Mouse (Mus musculus) granulocyte monocyte progenitor cell, adult 5-6 weeks (primary cell): ENCODE results near the gene Slx1b. TPM values are rescaled to one million over a fixed set of nuclear protein-coding genes. Genes with fewer than 3 reads are reported as not detected.
"Not testable (repeated sequence)": the region's sequence is repeated elsewhere in the genome, so short reads cannot be mapped to it uniquely, and the experiment has no call there.

Source experiments
- ATAC-seq: replicated peaks from 2 replicates; pipeline ENCODE4 v1.8.0; 2016; ENCODE audit warnings: mild to moderate bottlenecking, moderate TSS enrichment, inconsistent platforms; ENCODE audit not compliant: poor library complexity, severe bottlenecking
- total RNA-seq, 2 experiments: library from RNA; stranded (forward) in 1 of 2; stranded (reverse) in 1 of 2; fragments of 200-712, 200-1000 nt in 1 of 2; fragments of >200 nt in 1 of 2; fragmentation: Nextera tagmentation in 1 of 2; gene quantifications; 2 replicates each; pipeline ENCODE4 v1.2.3; 2014 to 2017

Slx1b gene
- total RNA-seq, 2 experiments from 2014 or later = 6.3 to 9.3 TPM

DNA sequence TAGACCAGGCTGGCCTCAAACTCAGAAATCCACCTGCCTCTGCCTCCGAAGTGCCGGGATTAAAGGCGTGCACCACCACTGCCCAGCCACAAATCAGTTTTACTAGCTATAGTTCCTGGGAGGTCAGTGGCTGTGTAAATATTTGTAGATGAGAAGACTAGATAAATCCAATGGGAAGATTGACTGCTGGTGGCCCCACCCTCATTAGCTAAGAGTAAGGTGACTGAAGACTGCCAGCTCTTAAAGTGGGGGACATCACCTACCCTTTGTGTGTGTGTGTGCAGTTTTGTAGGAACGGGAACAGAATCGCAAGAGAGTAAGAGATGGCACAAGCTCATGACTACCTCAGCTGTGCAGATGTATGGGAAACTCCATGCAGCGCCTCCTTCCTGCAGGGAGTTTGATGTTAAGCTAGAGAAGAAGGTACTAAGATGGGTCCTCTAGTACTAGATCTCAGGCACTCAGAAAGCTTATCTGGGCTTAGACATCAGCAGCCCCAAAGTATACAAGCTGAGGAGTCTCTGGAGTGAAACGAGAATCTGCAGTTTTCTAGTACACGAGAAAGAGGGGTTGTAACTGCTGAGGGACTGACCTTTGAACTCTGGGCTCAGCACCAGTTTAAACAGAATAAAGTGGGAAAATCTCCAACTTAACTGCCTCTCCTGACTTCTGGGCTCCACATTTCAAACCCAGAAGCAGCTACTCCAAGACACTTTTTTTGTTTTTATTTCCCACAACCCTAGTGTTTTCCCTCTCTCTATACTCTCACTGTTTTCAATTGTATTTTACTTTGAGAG is 16.8 kb downstream of the Slx1b start:
- no peak for ATAC-seq

DNA sequence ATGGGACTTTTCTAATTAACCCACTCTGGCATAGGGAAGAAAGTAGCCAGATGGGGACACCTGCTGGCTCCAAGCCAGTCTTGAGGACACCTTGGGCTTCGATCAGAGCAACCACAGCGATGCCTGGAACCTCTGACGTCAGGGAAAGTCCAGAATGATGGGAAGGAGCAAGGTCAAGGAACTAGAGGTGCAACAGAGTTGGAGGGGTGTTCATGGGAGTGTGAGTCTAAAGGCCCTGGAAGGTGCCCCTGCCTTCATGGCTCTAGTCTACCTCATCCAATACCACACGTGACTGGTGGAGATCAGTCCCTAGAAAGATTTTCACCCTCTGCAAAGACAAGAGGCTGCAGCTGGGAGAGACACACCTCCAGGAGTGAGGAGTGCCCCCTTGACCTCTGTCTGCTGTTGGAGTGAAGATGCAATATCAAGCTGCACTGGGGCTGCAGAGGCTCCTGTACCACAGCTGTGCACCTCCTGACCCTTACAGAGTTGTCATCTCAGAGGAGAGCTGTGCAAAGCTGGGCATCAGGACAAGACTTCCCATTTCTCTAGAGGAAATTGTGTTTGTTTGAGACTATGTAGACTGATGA is 18.9 kb downstream of the Slx1b start:
- ATAC-seq = no peak

GRCm38 (mm10) chr7:126676207-126676606 is 19.4 kb downstream of the Slx1b start, which contains the start of gene Sult1a1:
Gene Sult1a1, minus strand, starts transcription at chr7:126676432.
- ATAC-seq = no peak

DNA sequence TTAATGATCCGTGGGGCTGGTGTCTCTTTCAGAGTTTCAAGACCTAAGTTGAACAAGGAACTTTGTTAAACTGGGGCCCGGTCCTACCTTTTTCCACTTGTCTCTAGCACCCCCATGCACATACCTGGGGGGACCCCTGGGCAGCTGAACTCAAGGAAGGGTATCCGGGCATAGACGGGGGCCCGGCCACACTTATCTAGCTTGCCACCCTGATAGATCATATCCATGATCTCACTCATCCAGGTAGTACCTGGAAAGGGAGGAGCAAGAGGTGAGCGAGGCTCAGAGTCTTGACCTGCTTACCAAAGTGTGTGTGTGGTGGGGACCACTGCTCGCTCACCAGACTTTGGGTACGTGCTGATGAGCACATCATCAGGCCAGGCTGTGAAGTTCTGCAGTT is 20.5 kb downstream of the Slx1b start:
- ATAC-seq = 0 out of 2 replicates have a peak, but pooled peaks have one; percentile 17

GRCm38 (mm10) chr7:126672111-126672510 is 23.5 kb downstream of the Slx1b start:
- no peak for ATAC-seq

- ATAC-seq = no peak
Measured at GRCm38 (mm10) chr7:126670152-126670551, 25.4 kb downstream of the Slx1b start.

DNA sequence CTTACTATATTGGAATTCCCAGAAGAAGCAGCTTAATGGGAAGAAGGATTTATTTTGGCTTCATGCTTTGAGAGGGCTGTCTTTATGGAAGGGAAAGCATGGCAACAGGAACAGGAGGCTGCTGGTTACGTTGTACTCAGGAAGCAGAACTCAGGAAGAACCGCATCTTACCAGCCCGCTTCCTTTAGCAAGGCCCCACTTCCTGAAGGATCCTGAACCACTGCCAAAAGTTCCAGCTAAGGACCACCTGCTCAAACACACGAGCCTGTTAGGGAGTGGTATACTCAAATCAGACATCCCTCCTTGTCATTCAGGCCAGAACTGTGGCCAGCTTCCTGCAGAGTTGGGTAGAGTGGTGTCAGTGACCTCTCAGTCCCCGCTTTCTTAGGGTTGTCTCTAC is 27.1 kb downstream of the Slx1b start:
- ATAC-seq = peak; percentile 43

DNA sequence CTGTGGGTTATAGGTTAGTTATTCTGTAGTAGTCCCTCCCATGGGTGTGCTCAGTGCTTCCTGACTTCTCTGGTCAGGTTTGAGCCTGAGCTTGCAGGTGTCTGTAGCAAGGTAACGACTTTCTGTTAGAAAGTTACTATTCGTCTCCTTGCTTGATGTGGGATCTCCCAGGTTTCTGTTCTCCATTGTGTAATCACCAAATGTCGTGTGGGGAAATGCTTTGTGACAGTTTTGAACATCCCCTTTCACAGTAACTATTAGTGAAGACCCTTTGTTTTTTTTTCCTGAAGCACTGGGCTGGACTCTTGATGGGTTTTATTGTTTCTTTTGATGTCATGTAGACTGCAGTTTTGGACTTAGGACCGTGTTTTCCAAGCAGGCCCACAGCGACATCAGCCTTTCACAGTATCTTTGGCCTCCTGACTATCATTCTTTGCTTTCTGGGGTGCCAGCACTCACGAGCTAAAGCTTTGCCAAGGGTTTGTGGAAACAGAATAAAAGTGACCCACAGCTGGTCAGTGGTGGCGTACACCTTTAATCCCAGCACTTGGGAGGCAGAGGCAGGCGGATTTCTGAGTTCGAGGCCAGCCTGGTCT is 28.0 kb downstream of the Slx1b start:
- peak; percentile 70 for ATAC-seq

- ATAC-seq = no peak
Measured at GRCm38 (mm10) chr7:126665269-126665668, 30.3 kb downstream of the Slx1b start.

- peak; percentile 55 for ATAC-seq
Measured at GRCm38 (mm10) chr7:126663646-126664045, 31.9 kb downstream of the Slx1b start.

DNA sequence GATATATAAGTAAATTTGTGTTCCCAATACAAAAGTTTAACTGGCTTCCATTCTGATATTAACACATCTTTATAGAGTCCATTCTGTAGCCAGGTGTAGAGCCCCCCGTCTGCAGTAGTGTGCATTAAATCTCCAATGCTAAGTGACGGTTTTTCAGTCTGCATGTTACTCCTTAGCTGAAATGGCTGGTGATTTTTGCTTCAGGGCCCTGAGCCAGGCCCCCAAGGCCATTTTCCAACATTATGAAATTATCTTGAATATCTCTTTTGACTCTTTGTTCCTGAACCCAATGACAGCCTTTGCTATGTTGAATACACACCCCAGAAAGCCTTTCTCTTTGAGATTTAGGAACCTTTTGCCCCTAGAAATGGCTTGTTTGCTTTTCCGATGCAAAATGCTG is 35.8 kb downstream of the Slx1b start:
- ATAC-seq = no peak

DNA sequence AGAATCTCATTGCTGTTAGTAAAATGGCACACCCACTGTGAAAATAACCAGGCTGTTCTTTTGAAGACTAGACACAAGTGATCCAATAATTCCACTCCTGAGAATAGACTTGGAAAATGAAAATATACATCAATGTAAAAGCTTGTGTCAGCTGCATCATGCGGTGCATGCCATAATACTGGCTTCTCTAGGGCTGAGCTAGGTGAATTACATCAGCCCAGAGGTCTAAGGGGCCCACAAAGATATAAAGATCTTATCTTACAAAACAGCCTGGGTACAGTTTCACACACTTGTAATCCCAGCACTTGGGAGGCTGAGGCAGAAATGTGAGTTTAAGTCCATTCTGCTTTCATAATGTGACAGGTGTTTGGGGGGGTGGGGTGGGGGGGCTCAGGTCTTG is 38.1 kb downstream of the Slx1b start:
- no peak for ATAC-seq

DNA sequence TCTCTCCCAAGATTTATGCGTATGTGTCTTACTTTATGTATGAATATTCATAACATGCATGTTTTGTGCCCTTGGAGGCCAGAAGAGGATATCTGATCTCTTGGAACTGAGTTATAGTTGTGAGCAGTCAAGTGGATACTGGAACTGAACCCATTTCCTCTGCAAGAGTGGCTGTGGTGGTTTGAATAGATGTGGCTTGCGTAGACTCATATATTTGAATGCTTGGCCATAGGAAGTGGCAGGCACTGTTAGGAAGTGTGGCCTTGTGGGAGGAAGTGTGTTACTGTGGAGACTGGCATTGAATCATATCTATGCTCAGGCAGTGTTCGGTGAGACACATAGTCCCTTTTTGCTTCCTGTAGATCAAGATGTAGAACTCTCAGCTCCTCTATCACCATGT is 39.9 kb downstream of the Slx1b start:
- peak; percentile 96 for ATAC-seq

DNA sequence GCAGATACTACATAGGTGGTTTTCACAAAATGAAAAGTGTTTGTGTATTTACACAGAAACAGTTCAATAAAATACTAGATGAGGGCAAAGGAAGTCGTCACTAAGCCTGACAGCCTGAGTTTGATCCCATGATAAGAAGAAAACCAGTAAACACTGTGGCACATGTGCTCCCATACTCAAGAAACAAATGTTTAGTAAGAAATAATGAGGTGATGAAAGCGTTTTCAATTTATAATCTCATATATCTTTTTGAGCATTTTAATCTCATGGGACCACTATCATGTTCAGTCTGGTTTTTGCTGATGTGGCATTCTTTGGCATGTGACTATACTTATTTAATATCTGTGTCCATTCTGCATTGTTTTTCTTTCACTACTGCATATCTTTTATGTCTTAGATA is 41.6 kb downstream of the Slx1b start:
- no peak for ATAC-seq

- no peak for ATAC-seq
Measured at GRCm38 (mm10) chr7:126650852-126651251, 44.7 kb downstream of the Slx1b start.

- ATAC-seq = peak; percentile 90
Measured at GRCm38 (mm10) chr7:126649231-126650051, 46.1 kb downstream of the Slx1b start, which contains the start of gene Sgf29. Gene Sgf29, plus strand, starts transcription at chr7:126649309.

DNA sequence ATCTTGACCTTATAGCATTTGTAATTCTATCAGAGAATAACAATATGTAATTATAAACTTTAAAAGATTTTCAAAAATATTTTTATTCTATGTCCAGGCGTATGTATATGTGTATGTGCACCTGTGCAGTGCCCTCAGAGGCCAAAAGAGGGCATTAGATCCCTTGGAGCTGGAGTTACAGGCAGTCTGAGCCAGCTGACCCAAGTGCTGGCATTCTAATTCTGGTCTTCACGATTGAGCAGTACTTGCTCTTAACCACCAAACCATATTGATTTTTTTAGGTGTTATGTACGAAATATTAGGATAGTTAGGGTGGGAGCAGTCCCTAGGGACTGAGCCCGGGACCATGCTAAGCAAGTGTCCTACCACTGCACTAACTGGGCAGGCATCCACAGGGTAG is 47.1 kb downstream of the Slx1b start:
- ATAC-seq = peak; percentile 36; the same call in 1 of the 2 replicates

GRCm38 (mm10) chr7:126645708-126646107 is 49.9 kb downstream of the Slx1b start:
- no peak for ATAC-seq

DNA sequence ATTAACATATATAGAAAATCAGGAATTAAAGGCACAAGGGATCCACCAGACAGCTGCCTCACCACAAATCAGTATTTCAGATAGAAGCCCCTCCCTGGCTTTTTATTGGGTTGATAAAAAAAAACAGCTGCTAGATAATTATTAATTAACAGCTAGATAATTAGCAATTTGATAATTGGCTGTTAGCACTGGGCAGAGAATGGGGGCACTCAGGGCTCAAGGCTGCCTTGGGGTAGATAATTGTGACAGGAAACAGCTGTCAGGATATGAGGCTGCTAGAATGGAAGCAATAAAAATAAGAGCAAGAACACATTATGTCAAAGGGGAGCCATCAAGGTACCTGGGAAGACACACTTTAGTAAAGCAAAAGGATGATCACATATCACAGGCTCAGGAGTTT is 50.7 kb downstream of the Slx1b start:
- ATAC-seq = no peak

- ATAC-seq = no peak
Measured at GRCm38 (mm10) chr7:126644345-126644744, 51.2 kb downstream of the Slx1b start.

DNA sequence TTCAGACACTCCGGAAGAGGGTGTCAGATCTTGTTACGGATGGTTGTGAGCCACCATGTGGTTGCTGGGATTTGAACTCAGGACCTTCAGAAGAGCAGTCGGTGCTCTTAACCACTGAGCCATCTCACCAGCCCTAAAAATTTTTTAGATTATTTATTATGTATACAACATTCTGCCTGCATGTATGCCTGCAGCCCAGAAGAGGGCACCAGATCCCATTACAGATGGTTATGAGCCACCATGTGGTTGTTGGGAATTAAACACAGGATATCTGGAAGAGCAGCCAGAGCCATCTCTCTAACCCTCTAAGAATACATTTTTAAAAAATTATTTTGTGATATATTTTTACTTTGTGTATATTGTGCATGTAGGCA is 52.4 kb downstream of the Slx1b start:
- not testable (repeated sequence) for ATAC-seq
